Mouse (Mus musculus) erythroblast, embryonic 14.5 days (primary cell): ENCODE measurements around the gene Nemp1. TPM values are rescaled to one million over a fixed set of nuclear protein-coding genes. Genes with fewer than 3 reads are reported as not detected.
A peak's percentile ranks its signal among the peaks of the same experiment; 100 is the strongest.

ENCODE experiments used
- H3K27me3 ChIP-seq: 2 replicates; pipeline ENCODE4 v1.6.1; 2012; ENCODE audit warnings: inconsistent platforms; ENCODE audit not compliant: control insufficient read depth
- H3K36me3 ChIP-seq: 2 replicates; pipeline ENCODE4 v1.6.1; 2012; ENCODE audit warnings: mild to moderate bottlenecking, inconsistent platforms; ENCODE audit not compliant: control insufficient read depth
- H3K4me1 ChIP-seq: 2 replicates; pipeline ENCODE4 v1.6.1; 2012; ENCODE audit warnings: inconsistent platforms; ENCODE audit not compliant: control insufficient read depth
- H3K4me3 ChIP-seq: replicated peaks from 2 replicates; pipeline ENCODE3; 2012; ENCODE audit warnings: moderate library complexity, mild to moderate bottlenecking, inconsistent platforms
- H3K9me3 ChIP-seq: 2 replicates; pipeline ENCODE4 v1.6.1; 2012; ENCODE audit warnings: low read length, inconsistent platforms, mixed read lengths; ENCODE audit not compliant: control insufficient read depth
- GATA1 ChIP-seq: IDR thresholded peaks from 2 replicates; pipeline ENCODE4 v1.6.1; 2012; ENCODE audit warnings: low read length, inconsistent platforms, mixed read lengths
- TAL1 ChIP-seq: IDR thresholded peaks from 3 replicates; pipeline ENCODE4 v1.6.1; 2012; ENCODE audit warnings: low read length, inconsistent platforms, mixed read lengths
- polyA plus RNA-seq: library from polyadenylated mRNA; stranded (reverse); fragments of >175 nt; gene quantifications from 2 replicates; pipeline ENCODE4 v1.2.3, GENCODE M21; 2012

The Nemp1 gene
- 0.04 and 0.14 TPM in 2 replicates for polyA plus RNA-seq

DNA sequence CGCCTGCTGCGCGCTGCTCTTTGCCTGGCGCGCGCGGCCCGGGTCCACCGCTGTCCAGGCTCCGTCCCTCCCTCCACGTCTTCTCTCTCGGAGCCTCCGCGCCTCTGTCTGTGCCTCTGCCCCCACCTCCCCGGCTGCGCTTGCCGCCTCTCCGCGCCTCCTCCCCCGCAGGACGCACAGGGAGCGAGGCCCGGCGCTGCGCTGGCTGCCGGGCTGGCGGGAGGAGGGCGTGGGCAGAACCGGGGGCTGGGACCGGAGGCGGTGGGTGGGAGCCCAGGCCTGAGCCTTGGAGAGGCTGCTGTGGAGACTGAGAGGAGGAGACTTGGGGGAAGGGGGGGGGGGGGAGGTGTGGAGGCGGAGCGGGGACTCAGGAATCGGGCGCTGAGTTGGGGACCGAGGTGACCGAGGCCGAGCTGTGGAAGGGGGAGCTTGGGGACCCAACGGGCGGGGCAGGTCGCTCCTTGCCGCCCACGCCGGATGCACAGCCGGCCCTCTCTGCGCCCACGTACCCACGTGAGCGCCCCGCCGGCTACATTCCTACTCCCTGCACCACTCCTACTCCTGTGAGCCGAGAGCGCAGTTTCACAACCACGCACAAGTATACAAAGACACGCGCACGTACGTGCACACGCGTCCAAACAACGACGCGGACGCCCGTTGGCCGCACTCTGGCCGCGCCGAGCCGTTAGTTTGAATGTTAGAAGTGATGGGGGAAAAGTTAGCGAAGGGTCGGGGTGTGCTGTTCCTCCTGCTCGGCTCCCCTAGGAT is at the start of gene Nemp1:
Nemp1 (plus strand) TSS at position 401 of the 768 bp plus-strand sequence.
- no peak for TF ChIP-seq GATA1
- TF ChIP-seq TAL1 = no peak
- peaks cover 8% of the 10 kb centered on the region; the same call in 1 of the 2 replicates for H3K36me3 ChIP-seq
- H3K4me1 ChIP-seq = peaks cover 39% of the 10 kb centered on the region
- H3K4me3 ChIP-seq = peak within 1 kb of the TSS; percentile 57
- peaks cover 83% of the 10 kb centered on the region for H3K27me3 ChIP-seq
- peaks cover 4% of the 10 kb centered on the region; the same call in 1 of the 2 replicates for H3K9me3 ChIP-seq

DNA sequence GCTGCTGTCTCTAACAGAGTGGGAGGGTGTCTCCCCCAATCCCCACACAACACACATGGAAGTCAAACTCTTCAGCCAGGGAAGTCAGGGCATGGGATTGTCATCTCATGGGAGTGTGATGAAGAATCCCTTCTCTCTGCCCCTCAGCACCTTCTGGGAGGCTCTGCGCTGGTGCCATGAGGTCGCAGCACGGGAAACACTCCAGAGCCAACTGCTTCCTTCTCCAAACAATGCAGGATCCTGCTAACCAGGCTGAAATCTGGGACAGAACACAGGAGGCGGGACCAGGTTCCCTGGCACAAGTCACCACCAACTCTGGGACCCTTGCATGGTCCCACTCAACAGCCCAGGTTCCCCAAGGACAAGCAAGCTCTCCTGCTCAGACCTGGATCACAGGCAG is 49.4 kb upstream of the Nemp1 start:
- H3K27me3 ChIP-seq = peaks cover 76% of the 10 kb centered on the region

DNA sequence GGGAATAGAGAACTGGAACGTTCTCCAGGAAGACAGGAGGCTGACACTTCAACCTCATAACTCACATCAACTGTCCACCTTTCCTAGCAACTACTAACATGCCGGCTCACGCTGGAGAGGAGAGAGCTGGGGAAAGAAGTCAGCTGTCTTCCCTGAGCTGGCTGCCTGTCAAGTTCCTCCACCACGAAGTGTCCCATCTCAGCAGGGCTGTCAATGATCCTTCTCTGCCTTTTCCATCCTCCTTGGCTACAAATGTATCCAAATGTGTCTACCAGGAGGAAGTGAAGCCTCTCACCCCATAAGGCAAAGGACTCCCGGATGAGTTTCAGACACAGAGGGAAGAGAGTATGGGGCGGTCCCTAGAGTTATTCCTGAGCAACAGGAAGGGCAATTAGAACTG is 48.5 kb upstream of the Nemp1 start:
- Histone ChIP-seq H3K27me3 (peaks cover 79% of the 10 kb centered on the region), H3K4me3 (no peak overlapping the region), H3K9me3 (no peaks in the 10 kb centered on the region), H3K4me1 (peaks cover 8% of the 10 kb centered on the region), H3K36me3 (no peaks in the 10 kb centered on the region; the same call in 1 of the 2 replicates)
- TF ChIP-seq TAL1 (no peak), GATA1 (no peak)

More for the DNA sequence above, 49.4 kb upstream of the Nemp1 start:
- Histone ChIP-seq H3K4me1 (peaks cover 11% of the 10 kb centered on the region), H3K4me3 (no peak overlapping the region), H3K9me3 (no peaks in the 10 kb centered on the region), H3K36me3 (no peaks in the 10 kb centered on the region; the same call in 1 of the 2 replicates)
- TF ChIP-seq GATA1 (no peak), TAL1 (no peak)

DNA sequence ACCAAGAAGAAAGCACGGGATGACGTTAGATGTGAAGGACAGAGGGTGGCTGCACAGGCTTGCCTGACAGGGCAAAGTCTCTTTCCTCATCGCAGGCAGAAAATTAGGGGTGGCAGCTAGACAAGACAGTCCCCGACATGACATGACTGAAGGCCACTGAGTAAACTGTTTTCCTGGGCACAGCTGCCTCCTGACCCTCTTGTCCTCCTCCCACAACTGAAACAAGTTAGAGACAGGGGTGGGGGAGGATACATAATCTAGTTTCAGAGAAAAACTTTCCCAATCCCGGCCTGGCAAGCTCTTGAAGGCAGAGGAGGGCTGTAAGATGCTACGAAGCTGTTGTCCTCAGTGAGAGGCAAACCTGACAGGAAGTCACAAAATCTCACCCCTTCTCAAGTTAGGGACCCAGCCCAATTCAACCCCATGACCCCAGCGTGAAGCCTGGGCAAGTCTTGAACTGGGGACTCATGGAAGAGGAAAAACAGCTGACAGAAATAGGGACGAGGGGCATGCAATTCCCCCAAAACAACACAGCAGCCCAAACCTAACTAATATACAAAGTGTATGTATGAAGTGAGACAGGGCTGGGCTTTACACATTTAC is 47.5 kb upstream of the Nemp1 start:
- peaks cover 78% of the 10 kb centered on the region for H3K27me3 ChIP-seq
- H3K4me1 ChIP-seq = peaks cover 8% of the 10 kb centered on the region
- H3K4me3 ChIP-seq = peak overlapping the region; percentile 51

DNA sequence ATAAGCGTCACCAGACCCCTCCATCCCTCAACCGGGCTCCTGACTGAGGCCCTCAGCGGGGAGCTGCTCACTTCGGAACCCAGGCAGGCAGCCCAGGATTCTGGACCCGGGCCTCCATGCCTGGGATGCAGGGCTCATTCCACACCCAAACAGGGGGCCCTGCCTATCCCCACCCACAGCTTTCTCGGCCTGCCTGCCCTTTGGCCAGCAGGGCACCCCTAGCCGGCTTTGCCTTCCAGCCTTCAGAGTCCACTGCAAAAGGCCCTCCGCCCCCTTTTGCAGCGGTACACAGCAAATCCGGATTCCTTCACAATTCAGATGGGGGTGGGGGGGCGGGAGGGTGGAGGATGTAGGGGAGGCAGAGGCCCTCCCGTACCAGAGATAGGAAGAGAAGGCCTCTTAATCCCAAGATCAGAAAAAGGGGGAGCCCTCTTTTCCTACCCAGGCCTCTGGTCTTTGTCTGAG is 46.7 kb upstream of the Nemp1 start:
- peak overlapping the region; percentile 51 for H3K4me3 ChIP-seq
- peaks cover 75% of the 10 kb centered on the region for H3K27me3 ChIP-seq
- TF ChIP-seq TAL1 = no peak
- no peak for TF ChIP-seq GATA1
- no peaks in the 10 kb centered on the region for H3K36me3 ChIP-seq
- no peaks in the 10 kb centered on the region for H3K9me3 ChIP-seq
- peaks cover 8% of the 10 kb centered on the region for H3K4me1 ChIP-seq

More for the DNA sequence above, 47.5 kb upstream of the Nemp1 start:
- TF ChIP-seq TAL1 (no peak), GATA1 (no peak)
- H3K36me3 ChIP-seq = no peaks in the 10 kb centered on the region; the same call in 1 of the 2 replicates
- no peaks in the 10 kb centered on the region for H3K9me3 ChIP-seq

DNA sequence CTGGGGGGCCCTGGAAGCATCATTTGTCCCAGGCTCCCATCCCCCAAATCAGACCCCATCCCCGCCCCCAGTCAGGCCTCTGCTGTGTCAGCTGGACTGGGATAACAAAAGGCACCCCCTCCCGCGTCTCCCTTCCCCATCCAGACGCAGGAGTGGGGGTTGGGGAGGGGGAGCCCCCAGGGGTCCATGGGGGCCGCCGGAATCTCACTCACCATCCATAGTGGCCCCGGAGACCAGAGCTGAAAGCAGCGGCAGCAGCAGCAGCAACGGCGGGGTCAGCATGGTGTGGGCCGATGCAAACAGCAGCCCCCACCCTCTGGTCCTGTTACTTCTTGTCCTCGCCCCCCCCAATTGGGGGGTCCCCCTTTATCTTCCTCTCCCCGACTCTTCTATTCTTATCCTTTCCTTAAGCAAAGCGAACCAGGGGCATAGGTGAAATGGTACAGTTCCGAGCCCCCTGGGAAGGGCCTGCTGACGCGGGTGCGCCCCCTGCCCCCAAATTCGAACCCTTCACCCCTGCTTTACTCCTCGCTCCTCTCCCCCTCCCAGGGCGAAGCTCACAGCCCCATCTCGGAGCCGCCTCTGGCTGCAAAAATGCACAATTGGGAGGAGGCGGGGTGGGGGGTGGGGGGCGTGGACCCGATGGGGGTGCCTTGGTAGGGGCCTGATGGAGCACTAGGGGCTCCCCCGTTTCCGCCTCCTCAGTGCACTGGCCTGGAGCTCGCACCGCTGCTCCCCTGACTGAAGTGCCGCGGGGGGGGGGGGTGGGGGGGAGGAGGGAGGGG is 46.1 kb upstream of the Nemp1 start, which contains the start of gene Lrp1:
Lrp1 (minus strand) TSS at position 743 of the 785 bp plus-strand sequence.
- peaks cover 8% of the 10 kb centered on the region for H3K4me1 ChIP-seq
- no peaks in the 10 kb centered on the region for H3K9me3 ChIP-seq
- no peaks in the 10 kb centered on the region for H3K36me3 ChIP-seq
- H3K4me3 ChIP-seq = peak within 1 kb of the TSS; percentile 51
- peaks cover 68% of the 10 kb centered on the region for H3K27me3 ChIP-seq
- TF ChIP-seq GATA1 (no peak), TAL1 (no peak)

DNA sequence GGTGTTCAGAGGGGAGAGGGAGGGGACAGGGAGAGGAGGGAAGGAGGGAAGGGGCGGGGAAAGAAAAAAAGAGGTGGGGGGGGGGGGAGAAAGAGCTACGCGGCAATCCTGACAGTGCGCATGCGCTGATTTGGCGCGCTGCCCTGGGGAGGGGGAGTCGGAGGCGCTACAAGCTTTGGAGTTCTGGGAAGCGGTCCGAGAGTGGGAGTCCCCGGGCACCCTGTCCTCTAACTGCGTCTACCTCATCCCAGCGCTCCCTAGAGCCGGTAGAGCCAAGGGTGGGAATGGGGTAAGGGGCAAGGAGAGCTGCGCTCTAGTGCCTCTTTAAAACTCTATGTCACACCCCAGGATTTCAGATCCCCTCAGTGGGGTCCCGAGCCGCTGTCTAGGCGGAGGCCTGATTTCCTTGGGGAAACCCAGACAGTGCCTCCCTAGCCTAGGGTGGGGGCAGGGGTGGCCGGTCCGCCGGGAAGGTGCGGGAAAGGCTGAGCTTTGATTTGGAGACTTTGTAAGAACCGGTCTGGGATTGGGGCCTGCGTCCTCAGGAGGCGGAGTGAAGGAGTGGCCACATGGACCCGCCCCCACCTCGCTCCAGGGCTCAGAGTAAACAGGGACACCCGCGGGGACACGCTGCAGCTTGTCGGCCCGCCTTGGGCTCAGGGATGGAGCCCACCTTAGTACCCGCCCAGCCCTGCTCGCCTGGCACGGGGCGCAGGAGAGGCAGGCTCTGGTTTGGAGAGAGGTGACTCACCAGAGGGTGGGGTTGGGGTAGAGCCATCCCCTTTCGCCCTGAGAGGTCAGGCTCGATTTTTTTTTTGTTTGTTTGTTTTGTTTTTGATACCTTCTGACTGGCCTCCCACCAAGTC is 45.3 kb upstream of the Nemp1 start:
- no peak for TF ChIP-seq TAL1
- no peak for TF ChIP-seq GATA1
- peak overlapping the region; percentile 48 for H3K4me3 ChIP-seq
- H3K9me3 ChIP-seq = peaks cover under 1% of the 10 kb centered on the region
- peaks cover 61% of the 10 kb centered on the region for H3K27me3 ChIP-seq
- H3K36me3 ChIP-seq = no peaks in the 10 kb centered on the region
- H3K4me1 ChIP-seq = peaks cover 8% of the 10 kb centered on the region

DNA sequence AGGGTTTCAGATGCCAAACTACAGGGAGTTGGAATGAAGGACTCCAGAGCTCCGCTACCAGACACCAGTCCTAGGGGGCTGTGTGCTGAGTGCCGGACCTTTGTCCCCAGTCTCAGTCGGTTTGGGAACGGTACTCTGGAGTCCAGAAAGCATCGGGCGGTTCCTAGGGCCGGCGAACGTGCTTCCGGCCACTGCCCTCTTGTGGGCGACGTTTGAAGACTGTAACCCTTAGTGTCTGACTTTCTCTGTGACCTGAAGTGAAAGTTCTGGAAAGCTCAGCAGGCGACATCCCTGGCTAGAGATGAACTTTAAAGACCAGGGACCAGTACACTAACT is 44.7 kb upstream of the Nemp1 start:
- H3K9me3 ChIP-seq = peaks cover 6% of the 10 kb centered on the region
- H3K36me3 ChIP-seq = no peaks in the 10 kb centered on the region
- H3K4me1 ChIP-seq = peaks cover 8% of the 10 kb centered on the region
- peak overlapping the region; percentile 48 for H3K4me3 ChIP-seq
- peaks cover 58% of the 10 kb centered on the region for H3K27me3 ChIP-seq
- TF ChIP-seq TAL1 (no peak), GATA1 (no peak)
